Mouse (Mus musculus): ENCODE measurements around the gene Gm45716.

DNA sequence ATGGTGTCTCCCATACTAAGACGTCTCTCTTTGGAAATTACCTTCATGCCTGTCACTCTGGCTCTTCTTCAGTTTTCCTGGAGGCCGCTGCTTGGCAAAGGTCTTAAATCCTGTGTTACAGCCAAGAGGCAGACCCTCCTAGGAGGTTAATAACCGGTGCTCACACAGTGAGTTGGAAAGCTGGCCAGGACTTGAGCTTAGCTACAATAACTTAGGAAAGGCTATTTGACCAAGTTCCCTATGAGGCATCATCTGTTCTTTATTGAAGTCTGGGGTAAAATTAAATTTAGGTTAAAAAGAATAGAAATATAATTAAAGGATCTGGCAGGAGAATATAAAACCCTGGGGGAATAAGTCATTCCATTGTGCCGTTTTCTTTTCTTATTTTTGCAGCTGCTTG, 103.7 kb downstream of the Gm45716 start:
- TF ChIP-seq CTCF (IDR thresholded peaks at IDR 0.05; ENCODE audit: low read depth, low read length) (no peak), POLR2A (IDR thresholded peaks at IDR 0.05; ENCODE audit: borderline replicate concordance, low read depth, low read length) (no peak)

All from bone marrow macrophage, adult 2 months (primary cell).